Mouse (Mus musculus) right cerebral cortex, postnatal 36 days (tissue): ENCODE measurements at regions not wholly inside any gene's neighbourhood (a gene's known extent, or its start where the extent isn't known, plus 50 kb on each side); places are given as distances from the start of the nearest gene placed in this dataset.
A peak's percentile ranks its signal among the peaks of the same experiment; 100 is the strongest.

Source experiments
- DNase-seq, 2 experiments: peaks; one replicate each; pipeline ENCODE4 v3.0.0; 2022; ENCODE audit warnings: low spot score in 2 of 2, mixed read lengths in 1 of 2

DNA sequence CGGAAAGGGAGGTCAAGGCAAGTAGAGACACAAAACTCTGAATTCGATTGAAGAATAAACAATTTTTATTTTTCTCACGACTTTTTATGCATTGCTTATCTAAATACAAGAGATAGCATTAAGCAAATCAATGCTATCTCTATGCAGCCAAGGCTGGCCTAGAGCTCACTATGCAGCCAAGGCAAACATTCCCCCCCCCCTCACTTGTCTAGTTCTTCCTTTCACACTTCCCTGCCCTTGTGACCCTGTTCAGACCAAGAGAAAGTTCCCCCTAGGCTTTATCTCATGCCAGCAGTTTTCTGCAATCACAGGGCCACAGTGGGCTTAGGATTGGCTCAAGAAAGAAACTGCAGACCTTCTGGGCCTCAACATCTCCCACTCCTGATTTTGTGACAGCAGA lies 417.9 kb upstream of the Rag2 start:
- DNase-seq = no peak

DNA sequence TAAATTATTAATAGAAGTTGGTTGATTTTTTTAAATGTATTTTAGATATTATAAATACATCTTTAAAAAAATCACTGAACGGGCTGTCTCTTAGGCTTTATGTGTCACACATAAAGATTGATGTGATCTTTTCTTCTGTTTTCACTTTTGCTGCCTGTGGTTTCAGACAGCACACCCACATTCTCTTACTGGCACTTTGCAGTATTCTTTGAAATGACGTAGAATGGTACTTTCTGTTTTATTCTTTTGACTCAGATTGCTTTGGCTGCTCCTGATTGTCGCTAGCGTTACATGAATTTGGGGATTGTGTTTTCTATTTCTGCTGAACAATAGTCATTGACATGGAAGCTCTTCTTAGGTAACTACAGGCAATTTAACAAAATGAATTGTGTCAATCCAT lies 415.4 kb upstream of the Rag2 start:
- DNase-seq = no peak

DNA sequence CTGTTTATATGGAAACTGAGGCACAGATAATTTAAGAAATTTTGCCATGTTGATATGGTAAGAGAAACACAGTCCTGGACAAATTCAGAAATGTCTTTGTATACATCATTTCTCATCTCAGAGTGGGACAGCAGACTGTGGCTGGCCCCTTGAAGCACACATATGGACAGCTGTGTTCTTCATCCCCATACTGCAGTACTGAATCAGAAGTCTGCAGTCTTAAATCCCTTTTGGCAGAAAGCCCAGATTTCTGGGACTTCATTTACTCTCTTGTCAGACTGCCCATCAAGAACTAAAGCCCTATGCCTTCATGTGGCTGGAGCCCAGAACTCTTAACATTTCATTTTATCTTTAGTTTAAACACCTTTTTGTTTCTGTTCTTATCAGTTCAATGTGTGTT lies 403.8 kb upstream of the Rag2 start:
- no peak for DNase-seq

DNA sequence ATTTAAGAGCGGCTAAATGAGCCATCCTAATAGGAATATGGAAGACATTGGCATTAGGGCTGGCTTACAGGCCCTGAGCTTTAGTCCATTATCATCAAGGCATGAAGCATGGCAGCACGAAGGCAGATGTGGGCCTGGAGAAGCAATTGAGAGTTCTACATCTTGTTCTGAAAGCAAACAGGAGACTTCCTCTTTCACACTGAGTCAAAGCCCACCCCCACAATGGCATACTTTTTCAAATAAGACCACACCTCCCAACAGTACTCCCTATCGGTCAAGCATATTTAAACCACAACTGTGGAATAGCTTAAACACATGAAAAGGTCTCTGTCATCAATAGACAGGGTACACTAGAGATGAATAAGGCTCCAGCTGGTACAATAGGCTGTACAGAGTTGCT lies 381.5 kb upstream of the Rag2 start:
- DNase-seq = no peak

DNA sequence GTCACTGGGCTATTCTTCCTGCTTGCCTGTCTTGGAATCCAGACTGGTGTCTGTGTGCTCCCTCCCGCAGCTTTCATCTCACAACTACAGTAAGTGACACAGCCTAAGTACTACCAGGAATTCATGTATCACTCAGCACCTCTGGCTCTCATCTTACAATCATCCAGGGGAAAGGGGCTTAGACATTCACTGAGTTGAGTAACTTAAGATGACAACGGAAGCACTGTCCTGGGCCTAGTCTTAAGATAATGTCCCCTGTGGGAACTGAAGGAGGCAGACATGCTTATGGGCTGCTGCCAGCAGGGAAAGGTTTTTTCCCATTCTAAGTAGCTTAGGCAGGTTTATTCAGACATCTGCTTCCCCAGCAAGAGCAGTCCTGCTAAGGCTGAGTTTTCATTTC lies 377.4 kb upstream of the Rag2 start:
- DNase-seq = no peak

DNA sequence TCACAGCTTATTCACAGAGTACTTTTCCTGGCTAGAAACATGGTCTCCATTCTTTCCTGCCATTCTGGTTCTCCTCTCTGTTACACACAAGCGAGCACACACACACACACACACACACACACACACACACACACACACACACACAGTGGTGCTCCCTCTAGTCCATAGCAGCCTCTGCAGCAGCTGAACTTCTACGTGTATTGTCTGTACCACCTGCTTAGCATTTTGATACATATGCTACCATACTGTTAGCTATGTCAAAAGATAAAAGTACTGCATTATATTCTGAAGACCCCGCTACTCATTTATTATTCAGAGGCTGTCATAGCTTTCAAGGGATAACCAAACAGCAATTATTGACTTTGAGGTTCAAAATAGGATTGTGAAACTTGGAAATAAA lies 372.3 kb upstream of the Rag2 start:
- DNase-seq = no peak

DNA sequence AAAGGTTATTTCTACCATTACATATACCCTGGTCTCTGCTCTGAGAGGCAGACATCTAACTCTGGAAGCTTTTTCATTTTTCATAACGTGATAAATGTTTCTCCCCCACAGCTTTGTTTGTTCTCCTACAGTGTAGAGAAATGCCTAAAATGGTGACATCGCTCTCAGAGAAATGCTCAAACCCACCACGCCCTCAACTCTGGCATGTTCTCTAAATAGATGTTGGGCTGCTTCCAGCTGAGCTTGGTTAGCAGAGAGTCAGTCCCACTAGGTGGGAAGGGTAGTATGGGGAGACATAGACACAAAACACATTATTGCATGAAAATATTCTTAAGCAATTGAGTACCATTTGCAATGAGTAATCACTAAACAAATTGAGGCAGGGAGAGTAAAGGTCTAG lies 368.1 kb upstream of the Rag2 start:
- no peak for DNase-seq

DNA sequence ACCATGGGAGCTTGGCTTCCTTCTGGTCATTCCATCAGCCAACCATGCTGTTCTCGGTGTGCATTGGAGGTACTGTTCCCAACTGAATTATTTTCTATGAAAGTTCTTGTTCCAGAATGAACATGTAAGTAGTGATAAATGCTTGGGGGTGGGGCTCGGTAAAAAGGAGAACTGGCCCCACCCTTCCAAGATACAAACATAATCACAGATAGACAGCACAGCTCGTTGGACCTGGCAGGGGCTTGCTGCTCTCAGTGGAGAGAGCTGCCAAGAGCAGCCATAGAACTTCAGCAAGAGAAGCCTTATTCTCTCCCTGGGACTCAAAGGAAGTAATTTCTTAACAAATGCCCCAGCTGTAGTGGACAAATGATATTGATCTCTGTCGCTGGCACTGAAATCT lies 360.6 kb upstream of the Rag2 start:
- no peak for DNase-seq

DNA sequence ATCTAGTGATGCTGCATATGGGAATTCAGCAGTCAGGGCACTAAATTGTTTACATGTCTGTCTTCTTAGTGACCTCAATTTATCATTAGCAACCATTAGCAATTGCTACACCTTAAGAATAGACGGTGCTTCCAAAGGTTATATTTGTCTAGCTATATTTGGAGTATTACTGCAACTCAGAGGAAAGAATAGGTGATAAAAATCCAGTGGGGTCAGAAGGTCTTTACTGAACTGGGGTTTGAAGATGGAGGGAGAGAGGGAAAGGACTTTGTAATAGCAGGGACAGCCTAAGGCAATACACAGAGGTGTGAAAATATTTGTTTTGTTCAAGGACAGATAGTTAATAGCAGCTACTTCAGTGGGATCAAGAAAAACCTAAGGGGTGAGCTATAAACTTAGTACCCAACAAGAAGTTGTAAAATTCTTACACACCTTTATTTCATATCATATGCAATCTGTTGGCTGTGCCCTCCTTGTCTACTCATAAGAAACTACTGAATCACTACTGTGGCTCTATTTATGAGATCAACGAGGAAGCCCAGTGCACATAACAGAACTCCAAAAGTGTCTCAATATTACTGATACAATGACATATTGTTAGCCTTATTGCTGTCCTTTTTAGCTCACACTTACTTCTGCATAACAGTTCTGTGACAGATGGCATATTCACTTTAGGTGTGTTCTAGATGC lies 357.7 kb upstream of the Rag2 start:
- no peak for DNase-seq

DNA sequence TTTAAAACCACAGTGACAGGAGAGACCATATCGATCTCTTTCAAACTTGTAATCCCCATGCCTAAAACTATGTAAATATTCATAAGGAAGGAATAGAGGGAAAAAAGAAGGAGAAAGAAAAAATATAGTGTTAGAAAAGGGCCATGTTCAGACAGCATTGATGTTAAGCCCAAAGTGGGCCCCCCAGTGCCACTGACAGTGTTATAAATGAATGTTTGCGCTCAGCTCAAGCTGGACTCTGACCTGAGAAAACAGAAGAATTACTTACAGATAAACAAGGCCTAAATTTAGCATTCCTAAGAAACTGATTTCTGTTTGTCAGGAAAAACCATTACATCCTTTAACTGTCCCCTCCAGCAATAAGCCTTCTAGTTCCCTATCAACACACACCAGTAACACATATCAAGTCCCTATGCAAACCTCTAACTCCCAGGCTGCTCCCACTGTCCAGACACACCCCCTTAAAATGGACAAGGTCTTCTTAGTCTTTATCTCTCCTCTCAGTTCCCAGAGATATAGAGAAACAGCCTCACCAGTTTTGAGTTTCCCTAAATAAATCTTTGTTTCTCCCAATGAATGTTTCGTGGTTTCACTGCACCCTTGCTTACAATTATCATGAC lies 350.4 kb upstream of the Rag2 start:
- DNase-seq = no peak

DNA sequence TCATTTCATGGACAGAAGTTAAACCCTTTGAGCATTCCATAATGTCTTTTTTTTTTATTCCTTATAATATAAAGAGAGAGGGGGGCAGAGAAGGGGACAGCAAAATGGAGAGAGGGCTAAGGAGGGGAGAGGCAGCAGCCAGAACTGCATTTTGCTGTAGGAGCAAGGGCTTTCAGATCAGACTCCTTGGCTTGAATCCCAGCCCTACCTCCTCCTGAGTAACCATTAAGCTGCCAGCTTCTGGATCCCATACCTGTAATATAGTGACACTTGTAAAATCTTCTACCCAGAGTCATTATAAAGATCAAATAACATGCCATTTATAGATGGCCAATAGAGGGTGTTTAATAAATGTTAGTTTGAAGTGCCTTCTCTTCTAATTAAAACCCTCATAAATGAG lies 339.6 kb upstream of the Rag2 start:
- DNase-seq = no peak

DNA sequence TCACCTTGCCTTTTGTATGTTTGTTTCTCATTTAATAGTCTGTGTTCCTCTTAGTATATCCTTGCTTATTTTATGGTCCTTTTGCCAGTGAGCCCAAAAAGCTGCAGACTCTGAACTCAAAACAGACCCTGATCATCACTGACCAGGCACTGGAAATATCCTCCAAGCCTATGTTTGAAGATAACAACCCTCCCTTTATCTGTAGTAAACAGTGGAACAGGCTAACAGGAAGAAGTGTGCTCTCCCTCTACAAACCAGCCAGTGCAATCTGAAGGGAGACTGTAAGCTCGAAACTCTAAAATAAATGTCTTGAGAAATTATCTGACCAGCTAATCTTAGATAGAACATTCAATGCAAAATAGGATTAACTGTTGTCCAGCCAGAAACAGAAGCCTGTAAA lies 336.4 kb upstream of the Rag2 start:
- DNase-seq = no peak

DNA sequence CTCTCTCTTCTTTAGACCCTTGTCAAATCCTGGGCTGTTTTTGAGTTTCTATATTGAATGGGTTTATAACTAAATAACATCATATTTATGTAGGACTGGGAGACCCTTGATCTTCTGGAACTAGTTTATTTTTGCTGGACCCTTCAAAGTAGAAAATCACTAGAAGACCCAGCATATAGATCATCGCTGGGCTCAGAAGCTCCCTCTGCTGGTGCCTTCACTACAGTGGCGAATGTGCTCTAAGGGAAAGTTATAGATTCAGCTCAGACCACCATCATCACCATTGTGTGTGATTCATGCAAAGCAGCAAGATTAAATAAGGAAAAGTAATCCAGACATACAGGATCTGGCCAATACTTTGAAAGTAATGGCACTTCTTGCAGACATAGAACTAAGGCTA lies 335.4 kb upstream of the Rag2 start:
- DNase-seq = no peak

DNA sequence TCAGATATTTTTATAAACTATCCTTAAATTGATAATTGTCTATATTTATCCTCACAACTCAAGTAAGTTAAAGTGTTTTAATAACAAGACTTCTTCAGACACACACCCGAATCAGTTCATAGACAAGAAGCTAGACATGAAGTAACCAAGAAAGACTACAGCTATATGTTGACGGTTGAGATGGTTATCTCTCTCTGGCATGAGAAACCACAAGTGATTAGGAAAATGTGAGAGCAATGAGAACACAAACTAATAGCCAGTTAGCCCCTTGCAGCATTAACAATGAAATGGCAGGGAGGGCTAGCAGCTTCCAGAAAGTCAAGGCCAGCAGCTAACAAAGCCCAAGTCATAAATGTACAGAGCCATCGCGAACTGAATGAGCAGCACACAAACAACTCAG lies 333.8 kb upstream of the Rag2 start:
- DNase-seq = no peak

DNA sequence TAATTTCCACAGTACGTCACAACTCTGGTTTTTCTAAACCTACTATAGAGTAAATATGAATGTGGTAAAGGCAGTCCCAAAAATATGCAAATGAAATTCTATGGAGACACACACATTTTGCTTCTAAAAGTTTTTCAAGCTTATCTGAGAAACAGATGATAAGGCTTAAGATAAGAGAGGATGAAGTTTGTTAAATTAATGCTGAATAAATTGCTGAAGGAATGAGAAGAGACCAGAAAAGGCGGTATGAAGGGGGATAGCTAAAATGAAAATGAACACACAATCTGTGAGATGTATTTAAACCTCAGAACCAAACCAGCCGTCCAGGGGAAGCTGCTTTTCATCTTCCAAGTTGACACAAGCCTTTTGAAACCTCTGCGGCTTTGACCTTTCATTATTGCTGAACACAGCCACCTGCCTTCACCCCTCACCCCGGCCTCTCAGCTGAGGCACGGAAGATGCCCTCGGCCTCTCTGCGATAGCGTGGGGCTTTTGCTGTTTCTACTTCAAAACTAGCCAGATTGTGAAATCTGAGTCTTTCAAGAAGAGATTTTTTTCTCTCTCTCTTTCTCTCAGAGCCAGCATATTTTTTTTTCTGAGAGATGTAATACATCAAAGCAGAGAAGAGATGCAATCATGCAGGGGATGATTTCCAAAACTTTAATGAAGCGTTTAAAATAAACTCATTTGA lies 328.7 kb upstream of the Rag2 start:
- DNase-seq = no peak

DNA sequence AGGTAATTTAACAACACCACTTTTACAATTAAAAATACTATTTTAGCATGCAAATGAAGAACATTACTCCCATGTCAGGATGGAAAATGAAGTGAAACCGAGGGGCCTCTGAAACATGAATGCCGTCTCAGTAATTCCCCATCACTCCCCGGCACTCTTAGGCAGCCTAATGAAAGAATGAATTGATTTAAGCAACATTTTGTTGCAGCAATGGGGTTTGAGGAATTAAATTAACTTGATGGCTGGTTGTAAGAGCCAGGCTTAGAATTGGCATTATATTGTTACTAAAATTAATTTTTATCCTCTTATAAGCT lies 328.2 kb upstream of the Rag2 start:
- DNase-seq = no peak

DNA sequence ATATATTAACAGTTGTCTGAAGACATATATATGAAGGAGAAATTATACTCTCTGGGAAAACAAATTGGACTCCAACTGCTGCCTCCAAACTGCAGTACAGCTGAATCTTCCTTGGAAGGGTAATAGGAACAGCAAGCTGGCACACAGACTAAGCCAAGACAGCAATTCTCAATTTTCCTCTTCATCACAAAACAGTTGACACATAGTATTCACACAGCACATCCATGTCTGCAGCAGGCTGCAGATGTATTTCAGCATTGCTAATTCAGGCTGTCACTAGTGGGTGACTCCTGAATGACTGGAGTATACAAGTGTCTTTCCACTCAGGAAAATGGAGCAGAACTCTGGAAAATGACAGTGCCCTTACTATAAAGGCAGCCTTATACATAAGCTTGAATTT lies 327.7 kb upstream of the Rag2 start:
- peak in 1 of 2 experiments; percentile 10 for DNase-seq

DNA sequence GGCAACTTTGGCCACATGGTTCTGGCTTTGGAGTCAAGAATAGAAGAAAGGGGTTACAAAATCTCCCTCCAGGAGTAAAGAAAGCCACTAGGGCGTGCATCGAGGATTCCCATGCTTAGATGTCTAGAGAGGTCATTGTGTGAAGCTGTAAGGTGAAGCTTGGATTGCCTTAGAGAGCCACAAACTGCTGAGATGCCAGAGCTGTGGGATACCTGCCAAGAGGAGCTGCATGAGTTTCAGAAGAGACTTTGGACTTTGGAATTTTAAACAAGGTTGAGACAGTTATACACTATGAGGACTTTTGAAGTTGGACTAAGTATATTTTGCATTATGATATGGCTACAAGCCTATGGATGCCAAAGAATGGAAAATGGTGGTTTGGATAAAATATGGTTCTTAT lies 325.4 kb upstream of the Rag2 start:
- no peak for DNase-seq

DNA sequence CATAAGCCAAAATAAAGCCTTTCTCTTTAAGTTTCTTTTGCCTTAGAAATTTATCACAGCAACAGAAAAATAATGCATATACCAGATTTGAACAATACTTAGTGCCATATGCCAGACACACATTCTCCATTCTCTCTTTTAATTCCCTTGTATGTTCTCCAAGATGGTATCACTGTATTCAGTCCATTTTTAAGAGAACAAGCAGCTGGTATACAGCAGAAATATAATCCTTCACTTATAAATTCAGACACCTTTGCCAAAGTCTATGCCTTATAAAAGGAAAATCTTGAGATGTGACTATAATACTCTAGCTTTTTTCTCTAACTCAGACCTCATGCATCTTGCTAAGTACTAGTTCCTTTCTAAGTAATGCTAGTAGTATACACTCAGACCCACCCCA lies 324.4 kb upstream of the Rag2 start:
- DNase-seq = no peak

DNA sequence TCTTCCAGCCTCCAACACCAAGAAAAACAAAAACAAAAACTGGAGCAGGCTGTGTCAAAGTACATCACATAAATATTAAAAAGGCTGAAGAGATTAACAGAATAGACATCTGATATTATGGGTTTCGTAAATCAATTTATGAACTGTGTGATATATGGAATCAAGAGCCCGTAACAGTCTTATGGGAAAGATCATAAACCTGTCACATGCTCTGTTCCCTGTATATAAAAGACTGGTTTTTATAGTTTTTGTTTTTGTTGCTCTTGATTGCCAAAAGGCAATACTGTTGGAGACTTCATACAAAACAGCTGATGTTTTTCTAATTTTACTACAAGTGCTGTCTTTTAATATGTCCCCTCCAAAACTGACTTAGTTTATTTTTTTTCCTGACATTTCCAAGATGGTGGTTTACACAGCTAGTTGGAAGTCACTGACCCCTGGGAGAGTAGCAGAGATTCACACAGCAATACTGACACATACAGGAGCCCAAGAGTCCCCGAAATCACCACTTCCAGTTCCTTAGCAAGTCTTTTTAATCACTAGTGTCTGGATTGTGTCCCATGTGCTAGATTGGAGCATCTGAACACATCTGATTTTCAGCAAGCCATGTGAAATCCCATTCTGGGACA lies 303.1 kb upstream of the Rag2 start:
- no peak for DNase-seq

DNA sequence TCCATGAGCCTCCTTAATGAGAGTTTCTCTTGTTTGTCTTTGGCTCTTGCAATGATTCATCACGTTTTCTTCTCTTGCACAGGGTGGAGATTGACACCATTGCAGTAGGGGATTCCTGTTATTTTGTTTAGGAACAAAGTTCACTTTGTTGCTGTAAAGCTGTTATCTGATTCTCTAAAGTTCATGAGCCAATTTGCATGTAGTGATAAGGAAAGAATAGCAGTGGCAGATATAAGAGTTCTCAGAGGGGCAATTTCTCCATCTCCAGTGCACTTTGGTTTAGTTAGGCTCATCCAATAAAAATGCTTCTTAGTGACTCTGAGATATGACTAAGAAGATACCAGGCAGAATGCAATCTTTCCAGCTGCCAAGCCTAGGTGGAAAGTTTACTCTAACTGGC lies 267.8 kb upstream of the Rag2 start:
- no peak for DNase-seq

DNA sequence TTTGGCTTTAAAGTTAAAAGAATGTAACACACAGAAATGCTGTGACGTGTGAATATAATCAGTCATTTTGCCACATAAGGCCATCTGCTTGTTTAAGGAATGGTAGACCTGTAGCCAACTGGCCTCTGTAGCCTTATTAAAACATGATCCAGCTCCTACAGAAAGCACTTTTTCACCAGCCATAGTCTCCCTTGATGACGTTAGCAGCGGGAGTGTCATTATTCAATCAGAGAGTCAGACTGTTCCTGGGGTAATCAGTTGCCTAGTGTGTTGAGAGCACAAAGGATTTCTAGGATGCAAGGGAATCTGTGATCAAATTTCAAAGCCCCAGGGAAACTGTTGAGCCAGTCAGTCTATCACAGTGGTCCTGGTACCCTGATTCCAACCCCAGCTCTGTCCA lies 260.3 kb upstream of the Rag2 start:
- DNase-seq = no peak

DNA sequence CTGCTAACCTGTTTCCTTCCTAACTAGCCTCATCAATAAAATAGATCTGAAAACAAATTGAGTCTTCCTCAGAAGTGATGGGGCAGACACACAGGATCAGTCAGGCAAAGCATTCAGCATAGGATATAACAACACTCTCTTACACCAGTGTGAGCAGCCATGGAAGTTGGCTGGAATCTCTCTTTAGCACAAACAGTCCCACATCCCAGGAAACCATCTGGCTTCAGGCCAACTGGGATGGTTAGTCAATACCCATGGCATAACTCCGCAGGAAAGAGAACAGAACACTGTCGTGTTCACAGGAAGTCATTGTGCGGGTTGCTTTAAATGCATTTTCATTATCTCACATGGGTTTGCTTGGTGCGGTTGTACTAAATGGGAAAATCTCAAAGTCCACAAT lies 256.2 kb upstream of the Rag2 start:
- no peak for DNase-seq
